Mouse (Mus musculus) bone marrow macrophage, adult 2 months (primary cell): ENCODE results near the gene Cntnap4.

ENCODE experiments used
- CTCF ChIP-seq: IDR thresholded peaks from 2 replicates; pipeline ENCODE4 v1.5.1; 2012; ENCODE audit warnings: low read depth, mild to moderate bottlenecking, low read length, moderate library complexity
- POLR2A ChIP-seq: IDR thresholded peaks from 2 replicates; pipeline ENCODE4 v1.6.1; 2012; ENCODE audit warnings: mild to moderate bottlenecking, low read depth, low read length, borderline replicate concordance

DNA sequence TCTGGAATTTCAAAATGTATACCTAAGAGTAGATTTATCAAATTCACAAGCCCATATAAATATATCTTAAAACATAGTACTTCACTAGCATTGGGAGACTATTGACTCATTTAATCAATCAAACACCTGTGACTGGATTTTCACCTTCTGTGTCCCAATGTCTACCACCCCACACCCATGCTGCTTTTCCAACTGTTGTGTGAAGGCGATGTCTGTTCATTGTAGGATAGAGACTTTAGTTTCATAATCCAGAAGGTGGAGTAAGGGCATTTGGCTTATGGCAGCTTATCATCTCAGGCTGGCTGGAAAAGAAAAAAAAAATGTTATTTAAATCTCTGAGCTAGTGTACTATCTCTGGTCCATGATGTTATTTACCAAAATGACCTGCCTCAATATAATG is 83.4 kb downstream of the Cntnap4 start:
- no peak for TF ChIP-seq CTCF
- TF ChIP-seq POLR2A, result no peak
